Mouse (Mus musculus): ENCODE data around the gene Upk3bl.

DNA sequence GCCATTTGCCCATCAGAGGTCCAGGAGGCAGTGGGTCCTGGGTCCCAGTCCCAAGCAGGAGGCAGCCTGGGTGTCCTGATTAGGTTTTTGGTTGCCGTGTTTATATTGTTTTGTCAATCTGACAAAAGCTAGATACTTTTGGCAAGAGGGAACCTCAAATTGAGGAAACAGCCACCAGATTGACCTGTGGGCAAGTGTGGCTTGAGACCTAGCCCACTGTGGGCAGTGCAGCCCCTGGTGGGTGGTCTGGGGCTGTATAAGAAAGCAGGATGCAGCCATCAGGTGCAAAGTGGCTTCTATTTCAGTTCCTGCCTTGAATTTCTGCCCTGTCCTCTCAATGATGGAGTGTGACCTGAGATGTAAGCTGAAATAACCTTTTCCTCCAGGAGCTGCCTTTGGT, 19.0 kb upstream of the Upk3bl start:
- no peak for TF ChIP-seq CTCF (IDR thresholded peaks at IDR 0.05)
- TF ChIP-seq EP300 (IDR thresholded peaks at IDR 0.05): no peak

All from lung, postnatal 0 days (tissue).